Mouse (Mus musculus): ENCODE measurements around the gene Pdzd2. TPM values are rescaled to one million over a fixed set of nuclear protein-coding genes. Genes with fewer than 3 reads are reported as not detected.

The Pdzd2 gene
- polyA plus RNA-seq, 2 experiments = 0.19 to 0.89 TPM

GRCm38 (mm10) chr15:12718819-12719218 lies 20.9 kb downstream of the Pdzd2 start:
- Histone ChIP-seq H3K27me3 (ENCODE audit: control insufficient read depth, insufficient read depth, low read length) (no peaks in the 10 kb centered on the region), H3K27ac (no peak overlapping the region), H3K36me3 (replicated peaks; ENCODE audit: control insufficient read depth, insufficient read depth, low read depth) (no peaks in the 10 kb centered on the region), H3K4me1 (replicated peaks; ENCODE audit: control insufficient read depth in 2 of 2, insufficient read depth in 2 of 2, low read length in 1 of 2) (no peaks in the 10 kb centered on the region), H3K9me3 (ENCODE audit: control insufficient read depth, low read length) (no peaks in the 10 kb centered on the region), H3K4me2 (ENCODE audit: low read depth) (no peak overlapping the region), H3K9ac (replicated peaks) (no peak overlapping the region), H3K4me3 (ENCODE audit: insufficient read depth in 1 of 2, low read depth in 2 of 2, low read length in 2 of 2) (no peak overlapping the region)
- WGBS (ENCODE audit: insufficient replicate concordance) = 75% methylated on average over 14 of the region's 14 CpGs
- DNase-seq (ENCODE audit: low read depth in 3 of 3, low spot score in 3 of 3) = no peak
- ATAC-seq (ENCODE audit: insufficient read depth) = no peak
- TF ChIP-seq CTCF (IDR thresholded peaks at IDR 0.05; ENCODE audit: low read depth) (no peak), EP300 (IDR thresholded peaks at IDR 0.05; ENCODE audit: low read depth) (no peak)

GRCm38 (mm10) chr15:12717410-12717809 lies 22.3 kb downstream of the Pdzd2 start:
- 67% methylated on average over 3 of the region's 3 CpGs for WGBS (ENCODE audit: insufficient replicate concordance)
- no peak overlapping the region for H3K27ac ChIP-seq
- no peaks in the 10 kb centered on the region for H3K9me3 ChIP-seq (ENCODE audit: control insufficient read depth, low read length)
- no peaks in the 10 kb centered on the region for H3K4me1 ChIP-seq (replicated peaks; ENCODE audit: control insufficient read depth in 2 of 2, insufficient read depth in 2 of 2, low read length in 1 of 2)
- DNase-seq (ENCODE audit: low read depth in 3 of 3, low spot score in 3 of 3) (no peak), ATAC-seq (ENCODE audit: insufficient read depth) (no peak)
- H3K27me3 ChIP-seq (ENCODE audit: control insufficient read depth, insufficient read depth, low read length) = no peaks in the 10 kb centered on the region
- H3K4me2 ChIP-seq (ENCODE audit: low read depth) = no peak overlapping the region
- H3K4me3 ChIP-seq (ENCODE audit: insufficient read depth in 1 of 2, low read depth in 2 of 2, low read length in 2 of 2) = no peak overlapping the region
- no peaks in the 10 kb centered on the region for H3K36me3 ChIP-seq (replicated peaks; ENCODE audit: control insufficient read depth, insufficient read depth, low read depth)
- TF ChIP-seq CTCF (IDR thresholded peaks at IDR 0.05; ENCODE audit: low read depth) = no peak
- no peak for TF ChIP-seq EP300 (IDR thresholded peaks at IDR 0.05; ENCODE audit: low read depth)
- H3K9ac ChIP-seq (replicated peaks) = no peak overlapping the region

- no peaks in the 10 kb centered on the region for H3K36me3 ChIP-seq (replicated peaks; ENCODE audit: control insufficient read depth, insufficient read depth, low read depth)
- TF ChIP-seq EP300 (IDR thresholded peaks at IDR 0.05; ENCODE audit: low read depth) = no peak
- no peak for TF ChIP-seq CTCF (IDR thresholded peaks at IDR 0.05; ENCODE audit: low read depth)
- no peak for DNase-seq (ENCODE audit: low read depth in 3 of 3, low spot score in 3 of 3)
- no peak overlapping the region for H3K27ac ChIP-seq
- ATAC-seq (ENCODE audit: insufficient read depth) = no peak
- 69% methylated on average over 8 of the region's 8 CpGs for WGBS (ENCODE audit: insufficient replicate concordance)
- H3K27me3 ChIP-seq (ENCODE audit: control insufficient read depth, insufficient read depth, low read length) = no peaks in the 10 kb centered on the region
- no peak overlapping the region for H3K9ac ChIP-seq (replicated peaks)
- H3K4me3 ChIP-seq (ENCODE audit: insufficient read depth in 1 of 2, low read depth in 2 of 2, low read length in 2 of 2) = no peak overlapping the region
- H3K9me3 ChIP-seq (ENCODE audit: control insufficient read depth, low read length) = no peaks in the 10 kb centered on the region
- H3K4me2 ChIP-seq (ENCODE audit: low read depth) = no peak overlapping the region
- H3K4me1 ChIP-seq (replicated peaks; ENCODE audit: control insufficient read depth in 2 of 2, insufficient read depth in 2 of 2, low read length in 1 of 2) = no peaks in the 10 kb centered on the region
These were observed 22.8 kb downstream of the Pdzd2 start for GRCm38 (mm10) chr15:12716881-12717280.

GRCm38 (mm10) chr15:12714322-12714721 lies 25.4 kb downstream of the Pdzd2 start:
- no peak for DNase-seq (ENCODE audit: low read depth in 3 of 3, low spot score in 3 of 3)

GRCm38 (mm10) chr15:12713216-12713615 lies 26.5 kb downstream of the Pdzd2 start:
- DNase-seq (ENCODE audit: low read depth in 3 of 3, low spot score in 3 of 3) = no peak
- no peaks in the 10 kb centered on the region for H3K36me3 ChIP-seq (replicated peaks; ENCODE audit: control insufficient read depth, insufficient read depth, low read depth)
- 42% methylated on average over 2 of the region's 2 CpGs for WGBS (ENCODE audit: insufficient replicate concordance)
- no peak overlapping the region for H3K27ac ChIP-seq
- ATAC-seq (ENCODE audit: insufficient read depth) = no peak
- no peak overlapping the region for H3K9ac ChIP-seq (replicated peaks)
- TF ChIP-seq EP300 (IDR thresholded peaks at IDR 0.05; ENCODE audit: low read depth) (no peak), CTCF (IDR thresholded peaks at IDR 0.05; ENCODE audit: low read depth) (no peak)
- H3K9me3 ChIP-seq (ENCODE audit: control insufficient read depth, low read length) = no peaks in the 10 kb centered on the region
- H3K27me3 ChIP-seq (ENCODE audit: control insufficient read depth, insufficient read depth, low read length) = no peaks in the 10 kb centered on the region
- H3K4me1 ChIP-seq (replicated peaks; ENCODE audit: control insufficient read depth in 2 of 2, insufficient read depth in 2 of 2, low read length in 1 of 2) = no peaks in the 10 kb centered on the region
- H3K4me2 ChIP-seq (ENCODE audit: low read depth) = no peak overlapping the region
- H3K4me3 ChIP-seq (ENCODE audit: insufficient read depth in 1 of 2, low read depth in 2 of 2, low read length in 2 of 2) = no peak overlapping the region

More at GRCm38 (mm10) chr15:12714322-12714721, 25.4 kb downstream of the Pdzd2 start:
- Histone ChIP-seq H3K4me3 (ENCODE audit: insufficient read depth in 1 of 2, low read depth in 2 of 2, low read length in 2 of 2) (no peak overlapping the region), H3K27ac (no peak overlapping the region), H3K27me3 (ENCODE audit: control insufficient read depth, insufficient read depth, low read length) (no peaks in the 10 kb centered on the region), H3K9ac (replicated peaks) (no peak overlapping the region), H3K4me1 (replicated peaks; ENCODE audit: control insufficient read depth in 2 of 2, insufficient read depth in 2 of 2, low read length in 1 of 2) (no peaks in the 10 kb centered on the region), H3K9me3 (ENCODE audit: control insufficient read depth, low read length) (no peaks in the 10 kb centered on the region), H3K4me2 (ENCODE audit: low read depth) (no peak overlapping the region), H3K36me3 (replicated peaks; ENCODE audit: control insufficient read depth, insufficient read depth, low read depth) (no peaks in the 10 kb centered on the region)
- no peak for ATAC-seq (ENCODE audit: insufficient read depth)
- WGBS (ENCODE audit: insufficient replicate concordance) = 58% methylated on average over 2 of the region's 2 CpGs
- TF ChIP-seq CTCF (IDR thresholded peaks at IDR 0.05; ENCODE audit: low read depth) = no peak
- no peak for TF ChIP-seq EP300 (IDR thresholded peaks at IDR 0.05; ENCODE audit: low read depth)
